Mouse (Mus musculus): ENCODE data around the gene Paxx. TPM values are rescaled to one million over a fixed set of nuclear protein-coding genes. Genes with fewer than 3 reads are reported as not detected.
"Not testable (repeated sequence)": the region's sequence is repeated elsewhere in the genome, so short reads cannot be mapped to it uniquely, and the experiment has no call there.

Paxx gene
- polyA plus RNA-seq, 3 experiments from 2014 or later: 70.4 to 92.1 (median 89.2) TPM

- ATAC-seq: no peak
These were observed 19.8 kb downstream of the Paxx start for GRCm38 (mm10) chr2:25441067-25441466.

- no peak for ATAC-seq
These were observed 24.5 kb downstream of the Paxx start for GRCm38 (mm10) chr2:25436286-25436820.

GRCm38 (mm10) chr2:25434292-25434691, 26.6 kb downstream of the Paxx start:
- ATAC-seq: no peak

- no peak for ATAC-seq
These were observed 27.8 kb downstream of the Paxx start for GRCm38 (mm10) chr2:25433101-25433500.

GRCm38 (mm10) chr2:25432326-25433098, 28.4 kb downstream of the Paxx start:
- no peak for ATAC-seq

GRCm38 (mm10) chr2:25431308-25431855, 29.5 kb downstream of the Paxx start:
- ATAC-seq: no peak

GRCm38 (mm10) chr2:25430395-25431233, 30.3 kb downstream of the Paxx start:
- ATAC-seq: no peak

- ATAC-seq: no peak
These were observed 31.3 kb downstream of the Paxx start for GRCm38 (mm10) chr2:25429435-25430180.

- ATAC-seq: peak; percentile 83
These were observed 32.3 kb downstream of the Paxx start, which contains the start of gene Abca2 for GRCm38 (mm10) chr2:25428442-25429236. Gene Abca2, plus strand, starts transcription at chr2:25428703.

- no peak for ATAC-seq
These were observed 33.6 kb downstream of the Paxx start for GRCm38 (mm10) chr2:25427256-25427655.

- peak; percentile 38 for ATAC-seq
These were observed 34.1 kb downstream of the Paxx start for GRCm38 (mm10) chr2:25426721-25427191.

- no peak for ATAC-seq
These were observed 35.4 kb downstream of the Paxx start for GRCm38 (mm10) chr2:25425481-25425880.

GRCm38 (mm10) chr2:25423626-25424025, 37.3 kb downstream of the Paxx start:
- ATAC-seq: no peak

GRCm38 (mm10) chr2:25422587-25423410, 38.1 kb downstream of the Paxx start, which contains the start of gene Fut7:
Gene Fut7, plus strand, starts transcription at chr2:25423267.
- peak; percentile 67 for ATAC-seq

- ATAC-seq: no peak
These were observed 39.0 kb downstream of the Paxx start for GRCm38 (mm10) chr2:25421896-25422295.

GRCm38 (mm10) chr2:25417426-25417825, 43.5 kb downstream of the Paxx start:
- no peak for ATAC-seq

- not testable (repeated sequence) for ATAC-seq
These were observed 47.5 kb downstream of the Paxx start for GRCm38 (mm10) chr2:25413436-25413835.

- ATAC-seq: no peak
These were observed 52.0 kb downstream of the Paxx start for GRCm38 (mm10) chr2:25408908-25409307.
